Mouse (Mus musculus) hindbrain, embryonic 11.5 days (tissue): ENCODE measurements at regions not wholly inside any gene's neighbourhood (a gene's known extent, or its start where the extent isn't known, plus 50 kb on each side); places are given as distances from the start of the nearest gene placed in this dataset.

Experiments
- ATAC-seq: fragments of 200-750 bp; cut with Nextera tagmentation; 2 replicates; pipeline ENCODE4 v1.8.0; 2017; ENCODE audit warnings: mild to moderate bottlenecking, moderate TSS enrichment, moderate library complexity; ENCODE audit not compliant: low FRiP score
- DNase-seq: peaks from one replicate; pipeline ENCODE4 v3.0.0-alpha.2; 2015; ENCODE audit warnings: low spot score
- H3K27ac ChIP-seq: fragments of 300-500 bp; sonication (generic); 2 replicates; pipeline ENCODE4 v1.5.1; 2014; ENCODE audit warnings: mild to moderate bottlenecking, low read depth, low read length
- H3K27me3 ChIP-seq: fragments of 300-500 bp; sonication (generic); 2 replicates; pipeline ENCODE4 v1.6.1; 2014; ENCODE audit warnings: mild to moderate bottlenecking, low read length, moderate library complexity, mixed read lengths; ENCODE audit not compliant: control insufficient read depth, insufficient read depth
- H3K36me3 ChIP-seq: fragments of 300-500 bp; sonication (generic); 2 replicates; pipeline ENCODE4 v1.6.1; 2014; ENCODE audit warnings: mild to moderate bottlenecking, low read length, moderate library complexity, mixed read lengths; ENCODE audit not compliant: control insufficient read depth, insufficient read depth
- H3K4me1 ChIP-seq: fragments of 300-500 bp; sonication (generic); replicated peaks from 2 replicates; pipeline ENCODE4 v1.6.1; 2014; ENCODE audit warnings: low read length, mixed read lengths; ENCODE audit not compliant: control insufficient read depth, insufficient read depth
- H3K4me2 ChIP-seq: fragments of 300-500 bp; sonication (generic); replicated peaks from 2 replicates; pipeline ENCODE4 v1.6.1; 2014; ENCODE audit warnings: mild to moderate bottlenecking, low read depth, low read length
- H3K4me3 ChIP-seq: fragments of 300-500 bp; sonication (generic); 2 replicates; pipeline ENCODE4 v1.5.1; 2014; ENCODE audit warnings: low read depth, low read length
- H3K9ac ChIP-seq: fragments of 300-500 bp; sonication (generic); 2 replicates; pipeline ENCODE4 v1.6.1; 2014; ENCODE audit warnings: low read depth, low read length
- H3K9me3 ChIP-seq: fragments of 300-500 bp; sonication (generic); 2 replicates; pipeline ENCODE4 v1.6.1; 2016; ENCODE audit warnings: low read length; ENCODE audit not compliant: control insufficient read depth
- WGBS: fragments of 180-500 bp; shearing (Covaris S2); extraction: QIAGEN DNeasy Blood & Tissue Kit; methylation state at CpG from one replicate; pipeline ENCODE4 v1.1.7; 2014; 5-methylcytosine and 5-hydroxymethylcytosine counted together

DNA sequence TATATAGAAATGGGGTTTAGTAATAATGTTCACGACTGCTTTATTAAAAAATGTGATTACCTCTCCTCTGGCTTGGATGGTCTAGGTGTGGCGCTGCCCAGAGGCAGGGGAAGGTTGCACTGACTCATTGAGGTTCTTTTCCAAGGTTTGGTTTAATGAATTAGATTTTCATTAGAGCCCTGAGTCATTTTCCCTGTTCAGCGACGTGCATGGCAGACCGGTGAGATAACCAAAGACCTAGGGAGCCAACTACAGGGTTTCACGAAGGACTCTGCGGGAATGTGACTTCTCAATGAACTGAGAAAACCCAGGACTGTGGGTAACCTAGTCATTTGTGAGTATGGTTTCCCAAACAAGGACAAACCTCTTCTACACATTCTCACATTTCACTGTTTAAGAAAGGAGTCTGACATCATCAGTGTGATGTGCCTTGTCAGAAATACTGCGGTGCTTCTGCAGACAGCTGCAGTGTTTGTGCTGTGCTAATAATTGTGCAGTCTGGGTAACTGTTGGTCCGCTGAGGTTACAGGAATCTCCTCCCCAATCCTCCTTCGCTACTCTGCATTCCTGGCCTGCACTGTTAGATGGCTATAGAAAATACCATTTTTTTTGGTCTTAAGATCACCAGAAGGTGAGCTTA, 70.3 kb upstream of the Dnah5 start:
- H3K36me3 ChIP-seq = no peaks in the 10 kb centered on the region
- WGBS = 88% methylated on average over 10 of the region's 10 CpGs
- no peaks in the 10 kb centered on the region for H3K27me3 ChIP-seq
- no peak for DNase-seq
- no peaks in the 10 kb centered on the region for H3K4me1 ChIP-seq
- H3K9me3 ChIP-seq = no peaks in the 10 kb centered on the region
- H3K4me2 ChIP-seq = no peak overlapping the region
- H3K27ac ChIP-seq = no peak overlapping the region
- H3K4me3 ChIP-seq = no peak overlapping the region
- no peak overlapping the region for H3K9ac ChIP-seq
- no peak for ATAC-seq

DNA sequence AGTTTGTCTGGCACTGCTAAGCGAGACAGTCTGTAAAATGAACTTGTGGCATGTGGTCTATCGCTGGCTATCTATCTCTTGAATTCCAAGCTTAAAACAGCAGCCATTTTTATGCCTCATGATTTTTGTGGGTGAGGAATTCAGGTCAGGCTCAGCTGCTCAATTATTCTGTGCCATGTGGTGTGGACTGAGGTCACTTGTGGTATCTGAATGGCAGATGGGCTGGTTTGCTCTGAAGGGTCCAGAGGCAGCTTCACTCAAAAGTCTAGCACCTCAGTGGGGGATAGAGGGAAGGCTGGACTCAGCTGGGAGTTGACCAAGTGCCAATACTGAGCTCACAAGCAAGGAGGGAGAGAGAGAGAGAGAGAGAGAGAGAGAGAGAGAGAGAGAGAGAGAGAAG, 69.3 kb upstream of the Dnah5 start:
- WGBS = 89% methylated on average over 2 of the region's 2 CpGs
- no peaks in the 10 kb centered on the region for H3K9me3 ChIP-seq

GRCm38 (mm10) chr15:28138806-28139205, 64.7 kb upstream of the Dnah5 start:
- H3K9ac ChIP-seq = no peak overlapping the region
- H3K27ac ChIP-seq = no peak overlapping the region
- ATAC-seq = no peak
- H3K9me3 ChIP-seq = no peaks in the 10 kb centered on the region
- no peaks in the 10 kb centered on the region for H3K4me1 ChIP-seq
- no peak overlapping the region for H3K4me3 ChIP-seq
- no peak overlapping the region for H3K4me2 ChIP-seq
- no peaks in the 10 kb centered on the region for H3K36me3 ChIP-seq
- no peaks in the 10 kb centered on the region for H3K27me3 ChIP-seq
- WGBS = 86% methylated on average over 2 of the region's 2 CpGs
- DNase-seq = no peak

More for the DNA sequence above, 69.3 kb upstream of the Dnah5 start:
- no peaks in the 10 kb centered on the region for H3K27me3 ChIP-seq
- no peak for ATAC-seq
- H3K4me1 ChIP-seq = no peaks in the 10 kb centered on the region
- H3K4me3 ChIP-seq = no peak overlapping the region
- H3K9ac ChIP-seq = no peak overlapping the region
- no peak overlapping the region for H3K27ac ChIP-seq
- H3K4me2 ChIP-seq = no peak overlapping the region
- no peaks in the 10 kb centered on the region for H3K36me3 ChIP-seq
- no peak for DNase-seq

GRCm38 (mm10) chr15:28140301-28140700, 63.3 kb upstream of the Dnah5 start:
- H3K4me1 ChIP-seq = no peaks in the 10 kb centered on the region
- H3K9me3 ChIP-seq = no peaks in the 10 kb centered on the region
- no peak overlapping the region for H3K9ac ChIP-seq
- no peak overlapping the region for H3K4me3 ChIP-seq
- H3K36me3 ChIP-seq = no peaks in the 10 kb centered on the region
- no peak overlapping the region for H3K27ac ChIP-seq
- no peaks in the 10 kb centered on the region for H3K27me3 ChIP-seq
- WGBS = 92% methylated on average over 8 of the region's 8 CpGs
- DNase-seq = no peak
- no peak overlapping the region for H3K4me2 ChIP-seq
- ATAC-seq = no peak

- H3K4me2 ChIP-seq = no peak overlapping the region
- no peaks in the 10 kb centered on the region for H3K4me1 ChIP-seq
- H3K4me3 ChIP-seq = no peak overlapping the region
- 74% methylated on average over 6 of the region's 6 CpGs for WGBS
- H3K27me3 ChIP-seq = no peaks in the 10 kb centered on the region
- no peak overlapping the region for H3K27ac ChIP-seq
- H3K9ac ChIP-seq = no peak overlapping the region
- H3K9me3 ChIP-seq = no peaks in the 10 kb centered on the region
- no peaks in the 10 kb centered on the region for H3K36me3 ChIP-seq
- no peak for DNase-seq
- no peak for ATAC-seq
Observed at GRCm38 (mm10) chr15:28141345-28141744, 62.2 kb upstream of the Dnah5 start.

DNA sequence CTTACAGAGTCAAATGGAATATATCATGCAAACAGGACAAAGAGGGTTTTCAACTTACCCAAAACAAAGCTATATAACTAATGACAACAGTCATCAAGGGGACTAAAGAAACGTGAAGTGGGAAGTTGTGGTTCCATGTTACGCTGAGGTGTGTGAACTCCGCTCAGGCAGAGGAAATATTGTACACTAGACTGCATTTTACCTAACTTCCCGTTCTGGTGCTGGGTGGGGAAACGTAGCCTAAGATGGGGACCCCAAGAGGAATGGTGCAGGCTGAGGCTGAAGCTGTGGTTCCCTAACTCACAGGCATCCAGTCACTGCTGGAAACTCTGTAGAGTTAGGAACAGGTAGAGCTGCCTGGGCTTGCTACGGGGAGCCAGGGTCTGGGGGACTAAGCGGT, 59.3 kb upstream of the Dnah5 start:
- Histone ChIP-seq H3K4me1 (no peaks in the 10 kb centered on the region), H3K9ac (no peak overlapping the region)

DNA sequence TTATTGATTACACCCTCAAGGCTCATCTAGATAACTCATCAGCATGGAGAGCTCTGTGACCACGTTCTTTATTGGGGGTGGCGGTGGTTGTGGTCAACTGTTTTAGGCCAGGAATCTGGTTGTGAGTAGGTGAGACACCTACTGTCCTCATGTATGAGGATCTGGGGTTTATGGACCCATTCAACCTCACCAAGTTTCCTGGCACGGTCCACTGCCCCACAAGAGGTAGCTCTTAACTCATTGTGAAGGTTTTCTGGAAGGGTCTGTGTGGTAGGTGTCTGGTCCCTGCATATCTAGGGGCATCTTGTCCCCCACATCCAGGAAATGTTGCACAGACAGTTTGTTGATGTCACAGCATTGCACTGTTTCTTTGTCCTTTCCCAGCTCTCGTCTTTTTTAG, 58.7 kb upstream of the Dnah5 start:
- Histone ChIP-seq H3K36me3 (no peaks in the 10 kb centered on the region), H3K27me3 (no peaks in the 10 kb centered on the region), H3K4me2 (no peak overlapping the region), H3K4me3 (no peak overlapping the region), H3K4me1 (no peaks in the 10 kb centered on the region), H3K27ac (no peak overlapping the region), H3K9me3 (no peaks in the 10 kb centered on the region), H3K9ac (no peak overlapping the region)
- no peak for ATAC-seq
- no peak for DNase-seq
- 84% methylated on average over 4 of the region's 4 CpGs for WGBS

More for the DNA sequence above, 59.3 kb upstream of the Dnah5 start:
- Histone ChIP-seq H3K4me3 (no peak overlapping the region), H3K9me3 (no peaks in the 10 kb centered on the region), H3K4me2 (no peak overlapping the region), H3K27ac (no peak overlapping the region), H3K27me3 (no peaks in the 10 kb centered on the region), H3K36me3 (no peaks in the 10 kb centered on the region)
- WGBS = 93% methylated on average over 7 of the region's 7 CpGs
- ATAC-seq = no peak
- no peak for DNase-seq

DNA sequence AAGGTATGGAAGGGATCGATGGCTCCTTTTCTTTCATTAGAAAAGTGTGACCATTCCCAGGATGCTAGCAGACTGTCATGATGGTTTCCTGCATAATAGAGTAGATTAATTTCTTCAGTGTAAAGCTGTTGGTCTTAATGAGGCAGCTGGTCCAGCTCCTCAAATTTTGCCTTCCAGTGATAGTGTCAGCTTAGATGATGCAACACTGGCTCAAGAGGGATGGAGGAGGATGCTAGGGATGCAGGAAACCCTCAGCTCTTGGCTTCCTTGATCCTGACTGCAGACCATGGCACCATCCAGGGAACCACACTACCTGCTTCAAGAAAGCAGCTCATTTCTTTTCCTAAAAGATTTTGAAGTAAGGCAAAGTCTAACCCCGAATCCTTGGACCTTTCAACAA, 51.9 kb upstream of the Dnah5 start:
- DNase-seq = no peak
- 86% methylated on average over 2 of the region's 2 CpGs for WGBS
- no peak overlapping the region for H3K27ac ChIP-seq
- no peaks in the 10 kb centered on the region for H3K27me3 ChIP-seq
- H3K36me3 ChIP-seq = no peaks in the 10 kb centered on the region
- no peak overlapping the region for H3K4me3 ChIP-seq
- ATAC-seq = no peak
- no peaks in the 10 kb centered on the region for H3K9me3 ChIP-seq
- no peak overlapping the region for H3K9ac ChIP-seq
- H3K4me2 ChIP-seq = no peak overlapping the region
- H3K4me1 ChIP-seq = peaks cover 4% of the 10 kb centered on the region; the same call in 1 of the 2 replicates
